Mouse (Mus musculus): ENCODE results near the gene Prkar1b.

DNA sequence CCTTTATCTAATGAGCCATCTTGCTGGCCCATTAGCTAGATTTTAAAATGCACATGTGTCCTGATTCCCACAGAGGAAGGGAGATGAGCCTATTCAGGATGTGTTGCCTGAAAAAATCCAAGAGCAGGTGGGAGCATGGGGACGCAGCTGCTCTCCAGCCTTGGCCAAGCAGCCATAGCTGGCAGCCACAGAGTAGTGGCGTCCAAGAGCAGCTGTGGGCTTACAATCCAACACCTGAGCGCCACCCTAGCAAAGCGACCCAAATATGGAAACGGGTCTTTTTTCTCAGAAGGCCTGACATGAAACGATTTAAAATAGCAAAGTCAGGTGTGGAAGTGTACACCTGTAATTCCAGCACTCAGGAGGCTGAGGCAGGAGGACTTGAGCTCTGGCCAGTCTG, 145.2 kb downstream of the Prkar1b start:
- no peak for TF ChIP-seq CTCF (IDR thresholded peaks at IDR 0.05; ENCODE audit: borderline replicate concordance, control insufficient read depth, extremely low read depth, insufficient read depth, low read length, poor library complexity)
- TF ChIP-seq POLR2A (IDR thresholded peaks at IDR 0.05; ENCODE audit: control insufficient read depth, extremely low read depth, insufficient read depth, low read length, poor library complexity): no peak

All from thymus, adult 2 months (tissue).